Mouse (Mus musculus) brain, embryonic 18.5 days (tissue): ENCODE measurements at regions not wholly inside any gene's neighbourhood (a gene's known extent, or its start where the extent isn't known, plus 50 kb on each side); places are given as distances from the start of the nearest gene placed in this dataset.

Experiments
- DNase-seq: peaks from one replicate; pipeline ENCODE4 v3.0.0-alpha.2; 2012; ENCODE audit warnings: low read depth, low spot score

GRCm38 (mm10) chr6:24263796-24264195, 95.9 kb upstream of the Slc13a1 start:
- DNase-seq, result no peak

- DNase-seq, result no peak
These were observed 94.7 kb upstream of the Slc13a1 start for GRCm38 (mm10) chr6:24262578-24262977.

GRCm38 (mm10) chr6:24245591-24245990, 77.7 kb upstream of the Slc13a1 start:
- DNase-seq, result no peak

GRCm38 (mm10) chr6:24238541-24238940, 70.6 kb upstream of the Slc13a1 start:
- DNase-seq, result no peak

- DNase-seq, result no peak
These were observed 70.2 kb upstream of the Slc13a1 start for GRCm38 (mm10) chr6:24238054-24238453.

GRCm38 (mm10) chr6:24233626-24234025, 65.7 kb upstream of the Slc13a1 start:
- no peak for DNase-seq

- DNase-seq, result no peak
These were observed 52.7 kb upstream of the Slc13a1 start for GRCm38 (mm10) chr6:24220589-24220988.

GRCm38 (mm10) chr6:24219882-24220522, 52.1 kb upstream of the Slc13a1 start:
- DNase-seq, result no peak
